ENCODE assay signal across 33 mouse cellular contexts in the genomic region with DNA sequence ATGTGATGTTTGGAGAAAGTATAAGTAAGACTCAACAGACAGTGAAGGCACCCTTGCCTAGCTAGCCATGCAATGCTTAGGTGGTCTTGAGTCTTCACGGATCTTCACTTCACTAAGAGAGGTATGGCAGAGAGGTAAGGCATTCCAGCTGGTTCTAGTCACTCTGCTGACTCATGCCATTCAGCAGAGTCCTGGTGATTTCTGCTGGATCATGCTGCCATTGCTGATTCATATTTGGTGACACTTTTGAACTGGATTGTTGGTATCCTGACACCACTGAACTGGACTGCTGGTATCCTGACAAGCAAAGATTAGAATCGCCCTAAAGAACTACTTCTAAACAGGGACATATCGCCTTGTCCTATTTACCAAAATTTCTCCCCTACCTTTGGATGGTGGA. TPM values are rescaled to one million over a fixed set of nuclear protein-coding genes. Genes with fewer than 3 reads are reported as not detected.
"Had no signal": no experiment of that assay in that cellular context is flagged by ENCODE, and none has a peak within 500 bp of the region (broad histone marks: within the 10 kb centered on the region; RNA-seq: fewer than 3 reads in every experiment).

No protein-coding gene starts in this region.

- H3K36me3 ChIP-seq: limb, embryonic 10.5 days; limb, embryonic 12.5 days; limb, embryonic 13.5 days; limb, embryonic 15.5 days; liver, embryonic 15.5 days; lung, embryonic 15.5 days; midbrain, embryonic 10.5 days; midbrain, embryonic 12.5 days; midbrain, embryonic 13.5 days; midbrain, embryonic 15.5 days; neural tube, embryonic 12.5 days had no signal

- DNase-seq: layer of hippocampus, postnatal 36 days; left cerebral cortex, postnatal 4 days; lung, adult 18-20 months; lung, adult 2 months; lung, embryonic 14.5 days; lung, postnatal 10 days; lung, postnatal 14 days; lung, postnatal 36 days; lung, postnatal 4 days; midbrain, embryonic 14.5 days had no signal

- H3K27me3 ChIP-seq: limb, embryonic 12.5 days; limb, embryonic 13.5 days; limb, embryonic 15.5 days; liver, embryonic 15.5 days; lung, embryonic 15.5 days; megakaryocyte, embryonic 14.5 days; midbrain, embryonic 12.5 days; midbrain, embryonic 13.5 days; midbrain, embryonic 15.5 days; neural tube, embryonic 12.5 days had no signal

- H3K4me3 ChIP-seq: left cerebral cortex, adult 2 months; limb, embryonic 10.5 days; limb, embryonic 12.5 days; limb, embryonic 13.5 days; limb, embryonic 15.5 days; liver, embryonic 15.5 days; lung, embryonic 15.5 days; megakaryocyte, embryonic 14.5 days; midbrain, embryonic 10.5 days; midbrain, embryonic 12.5 days; midbrain, embryonic 13.5 days; midbrain, embryonic 15.5 days; myocyte; neural tube, embryonic 12.5 days had no signal

- H3K9ac ChIP-seq: limb, embryonic 12.5 days; limb, embryonic 13.5 days; limb, embryonic 15.5 days; liver, embryonic 15.5 days; lung, embryonic 14.5 days; lung, embryonic 15.5 days; midbrain, embryonic 12.5 days; midbrain, embryonic 13.5 days; midbrain, embryonic 15.5 days; neural tube, embryonic 12.5 days had no signal

- H3K4me1 ChIP-seq: limb, embryonic 10.5 days; limb, embryonic 12.5 days; limb, embryonic 13.5 days; limb, embryonic 15.5 days; liver, embryonic 15.5 days; lung, embryonic 15.5 days; megakaryocyte, embryonic 14.5 days; midbrain, embryonic 10.5 days; midbrain, embryonic 12.5 days; midbrain, embryonic 13.5 days; midbrain, embryonic 15.5 days; neural tube, embryonic 12.5 days had no signal

- H3K9me3 ChIP-seq: limb, embryonic 10.5 days; limb, embryonic 12.5 days; limb, embryonic 13.5 days; limb, embryonic 15.5 days; liver, embryonic 15.5 days; lung, embryonic 15.5 days; megakaryocyte, embryonic 14.5 days; midbrain, embryonic 10.5 days; midbrain, embryonic 12.5 days; midbrain, embryonic 13.5 days; midbrain, embryonic 15.5 days; neural tube, embryonic 12.5 days had no signal

- ATAC-seq: lung, postnatal 0 days; midbrain, embryonic 13.5 days; midbrain, embryonic 15.5 days; midbrain, embryonic 16.5 days had no signal

- H3K27ac ChIP-seq: left cerebral cortex, adult 2 months; limb, embryonic 10.5 days; limb, embryonic 12.5 days; limb, embryonic 13.5 days; limb, embryonic 15.5 days; liver, embryonic 15.5 days; lung, embryonic 15.5 days; macrophage; midbrain, embryonic 10.5 days; midbrain, embryonic 12.5 days; midbrain, embryonic 13.5 days; midbrain, embryonic 15.5 days; neural tube, embryonic 12.5 days had no signal

- H3K4me2 ChIP-seq: limb, embryonic 12.5 days; limb, embryonic 13.5 days; limb, embryonic 15.5 days; liver, embryonic 15.5 days; lung, embryonic 14.5 days; lung, embryonic 15.5 days; midbrain, embryonic 11.5 days; midbrain, embryonic 12.5 days; midbrain, embryonic 13.5 days; midbrain, embryonic 15.5 days; neural tube, embryonic 12.5 days had no signal

RNA-seq across cellular contexts. Expression of a gene that starts 20.3 kb away (rescaled TPM):
- polyA plus RNA-seq: limb, embryonic 10.5 days; limb, embryonic 11.5 days; limb, embryonic 12.5 days; limb, embryonic 13.5 days; limb, embryonic 14.5 days; limb, embryonic 15.5 days; liver, adult 2 months; liver, embryonic 15.5 days; liver, embryonic 16.5 days; lung, embryonic 14.5 days; macrophage; midbrain, embryonic 11.5 days; midbrain, embryonic 12.5 days; myocyte; neural tube, embryonic 11.5 days; neural tube, embryonic 12.5 days had no signal
